Mouse (Mus musculus) Patski (cell line): ENCODE measurements around the gene Olfr1311. TPM values are rescaled to one million over a fixed set of nuclear protein-coding genes. Genes with fewer than 3 reads are reported as not detected.
"Not testable (repeated sequence)": the region's sequence is repeated elsewhere in the genome, so short reads cannot be mapped to it uniquely, and the experiment has no call there.

Experiments used
- ATAC-seq: fragments of 100-300 bp; one replicate; pipeline ENCODE4 v1.8.0; 2021
- CTCF ChIA-PET: fragments of 350-600 bp; sonication (Branson Sonifier 250); formaldehyde crosslinking; loops from one replicate; lab custom pipeline; 2022; ENCODE audit warnings: inconsistent platforms; lab: Charles Lee
- POLR2A ChIA-PET: fragments of 350-600 bp; sonication (Branson Sonifier 250); formaldehyde crosslinking; loops from one replicate; lab custom pipeline; 2022; ENCODE audit warnings: antibody characterized with exemption, inconsistent platforms; lab: Charles Lee
- DNase-seq: peaks from one replicate; pipeline ENCODE4 v3.0.0-alpha.2; 2011; ENCODE audit warnings: low read depth, low spot score
- H3K27me3 ChIP-seq: fragments of 371-371 bp; one replicate; pipeline ENCODE4 v1.5.1; 2021
- CTCF ChIP-seq: fragments of 100-300 bp; IDR thresholded peaks from one replicate; pipeline ENCODE4 v1.5.1; 2021
- in situ Hi-C: fragments of 300-500 bp; cut with MboI; formaldehyde crosslinking; loops from 3 replicates; pipeline ENCODE4 v1.11.1; 2018; ENCODE audit warnings: low pct_unique_long_range_greater_than_20kb, mixed read lengths
- polyA plus RNA-seq: library from polyadenylated mRNA; unstranded; gene quantifications from one replicate; pipeline ENCODE4 v1.2.3, GENCODE M21; 2021

The Olfr1311 gene
- not detected for polyA plus RNA-seq

DNA sequence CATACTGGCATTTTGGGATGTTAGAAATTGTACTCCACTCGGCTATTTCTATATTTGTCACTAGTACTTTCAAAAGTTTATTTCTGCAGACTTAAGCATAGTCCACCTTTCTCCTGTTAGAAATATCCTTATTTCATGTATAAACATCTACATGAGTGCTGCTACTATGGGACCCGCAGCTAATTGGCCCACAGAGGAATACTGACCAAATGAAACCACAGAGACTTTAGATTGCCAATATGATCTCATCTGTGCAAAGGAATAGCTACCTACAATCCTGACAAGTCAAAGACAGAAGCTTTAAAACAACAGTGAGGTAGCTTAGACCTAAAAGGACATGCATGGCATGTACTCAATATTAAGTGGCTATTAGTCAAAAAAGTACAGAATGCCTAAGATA is at the start of gene Olfr1311:
Gene Olfr1311, minus strand, starts transcription at position 101 of the 400 bp plus-strand sequence.
- ATAC-seq (no peak), DNase-seq (no peak)
- H3K27me3 ChIP-seq, result peaks cover 5% of the 10 kb centered on the region
- CTCF ChIA-PET, result interaction anchor here (1.0 kb wide), 1 partner anchor 15 kb away, joined by 3 read pairs; no protein-coding TSS in a partner anchor
- TF ChIP-seq CTCF, result no peak
- POLR2A ChIA-PET, result no interaction called here
- in situ Hi-C loops, result no loop called here

GRCm38 (mm10) chr2:112050138-112050537 is 25.9 kb upstream of the Olfr1311 start, which contains the start of gene Olfr1312:
TSS of gene Olfr1312 (minus strand) at chr2:112050238.
- DNase-seq (no peak), ATAC-seq (no peak)
- in situ Hi-C loops, result no loop called here
- ChIA-PET CTCF (interaction anchor here (1.0 kb wide), 1 partner anchor 12 kb away, joined by 3 read pairs; no protein-coding TSS in a partner anchor), POLR2A (no interaction called here)
- TF ChIP-seq CTCF, result no peak
- no peaks in the 10 kb centered on the region for H3K27me3 ChIP-seq

GRCm38 (mm10) chr2:112026971-112027370 is 2.8 kb upstream of the Olfr1311 start:
- in situ Hi-C loops, CTCF ChIA-PET, H3K27me3 ChIP-seq, POLR2A ChIA-PET, ATAC-seq, DNase-seq: not testable (repeated sequence)

DNA sequence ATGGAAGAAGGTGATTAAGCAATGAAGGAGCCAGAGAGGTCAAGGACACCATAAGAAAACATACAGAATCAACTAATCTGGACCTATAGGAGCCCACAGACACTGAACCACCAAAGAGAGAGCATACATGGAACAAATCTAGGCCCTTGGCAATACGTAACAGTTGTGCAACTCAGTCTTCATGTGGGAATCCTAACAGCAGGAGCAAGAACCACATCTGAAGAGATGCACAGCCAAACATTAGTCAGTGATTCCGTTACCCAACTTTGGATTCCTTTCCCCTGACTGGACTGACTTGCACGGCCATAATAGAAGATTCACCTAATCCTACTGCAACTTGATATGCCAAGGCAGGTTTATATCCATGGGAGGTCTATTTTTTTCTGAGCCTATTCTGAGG is 9.3 kb downstream of the Olfr1311 start:
- ChIA-PET CTCF (no interaction called here), POLR2A (no interaction called here)
- no peak for ATAC-seq
- no peak for TF ChIP-seq CTCF
- H3K27me3 ChIP-seq, result peaks cover 10% of the 10 kb centered on the region
- in situ Hi-C loops, result no loop called here
- peak; percentile 4 for DNase-seq

GRCm38 (mm10) chr2:112012608-112013007 is 11.6 kb downstream of the Olfr1311 start, which contains the start of gene Olfr1310:
TSS of gene Olfr1310 (minus strand) at chr2:112012708.
- no peak for ATAC-seq
- peaks cover 10% of the 10 kb centered on the region for H3K27me3 ChIP-seq
- DNase-seq, result no peak
- TF ChIP-seq CTCF, result no peak
- POLR2A ChIA-PET, result no interaction called here
- CTCF ChIA-PET, result no interaction called here
- in situ Hi-C loops, result no loop called here

- POLR2A ChIA-PET, result no interaction called here
- DNase-seq (no peak), ATAC-seq (no peak)
- CTCF ChIA-PET, result no interaction called here
- H3K27me3 ChIP-seq, result no peaks in the 10 kb centered on the region
- TF ChIP-seq CTCF, result no peak
- in situ Hi-C loops, result no loop called here
These were observed 34.0 kb downstream of the Olfr1311 start, which contains the start of gene Olfr1309 for GRCm38 (mm10) chr2:111990181-111990580. TSS of gene Olfr1309 (minus strand) at chr2:111990281.

Other genes with a start within 250 kb of the Olfr1311 start
- gene Olfr1302, start 247.0 kb downstream of the Olfr1311 start, polyA plus RNA-seq, result not detected
- not detected for gene Olfr1303, start 204.1 kb downstream of the Olfr1311 start, polyA plus RNA-seq
- gene Olfr1305, start 147.3 kb downstream of the Olfr1311 start, polyA plus RNA-seq, result not detected
- not detected for gene Olfr1306, start 108.1 kb downstream of the Olfr1311 start, polyA plus RNA-seq
- under 0.01 TPM for gene Olfr1307, start 75.0 kb downstream of the Olfr1311 start, polyA plus RNA-seq
- gene Olfr1308, start 59.5 kb downstream of the Olfr1311 start, polyA plus RNA-seq, result not detected
- gene Olfr1309, start 34.1 kb downstream of the Olfr1311 start, polyA plus RNA-seq, result not detected
- not detected for gene Olfr1310, start 11.7 kb downstream of the Olfr1311 start, polyA plus RNA-seq
- not detected for gene Olfr1312, start 25.8 kb upstream of the Olfr1311 start, polyA plus RNA-seq
- not detected for gene Olfr1313, start 53.4 kb upstream of the Olfr1311 start, polyA plus RNA-seq
- gene Olfr1314, start 72.4 kb upstream of the Olfr1311 start, polyA plus RNA-seq, result 0.74 TPM
- not detected for gene Olfr1315-ps1, start 91.0 kb upstream of the Olfr1311 start, polyA plus RNA-seq
- 0.14 TPM for gene Olfr1316, start 110.6 kb upstream of the Olfr1311 start, polyA plus RNA-seq
- gene Olfr1317, start 115.9 kb upstream of the Olfr1311 start, polyA plus RNA-seq, result 0.12 TPM
- 0.13 TPM for gene Olfr1318, start 129.8 kb upstream of the Olfr1311 start, polyA plus RNA-seq
- gene Lpcat4, start 215.1 kb upstream of the Olfr1311 start, polyA plus RNA-seq, result 46.9 TPM
- 0.10 TPM for gene Nutm1, start 234.9 kb upstream of the Olfr1311 start, polyA plus RNA-seq
- gene Nop10, start 237.5 kb upstream of the Olfr1311 start, polyA plus RNA-seq, result 55.3 TPM
- 25.5 TPM for gene Slc12a6, start 241.4 kb upstream of the Olfr1311 start, polyA plus RNA-seq
- 0.06 TPM for gene Gm21985, start 241.9 kb upstream of the Olfr1311 start, polyA plus RNA-seq